Mouse (Mus musculus) lung, embryonic 15.5 days (tissue): ENCODE data around the gene Arf3. TPM values are rescaled to one million over a fixed set of nuclear protein-coding genes. Genes with fewer than 3 reads are reported as not detected.

ENCODE experiments used
- ATAC-seq: fragments of 200-750 bp; cut with Nextera tagmentation; 2 replicates; pipeline ENCODE4 v1.8.0; 2017; ENCODE audit warnings: moderate number of reproducible peaks, borderline replicate concordance; ENCODE audit not compliant: low FRiP score, low TSS enrichment; ENCODE audit errors: extremely low read depth
- H3K27ac ChIP-seq: fragments of 300-500 bp; sonication (generic); 2 replicates; pipeline ENCODE4 v1.5.1; 2015; ENCODE audit warnings: moderate library complexity, mild to moderate bottlenecking, inconsistent platforms
- H3K27me3 ChIP-seq: fragments of 300-500 bp; sonication (generic); 2 replicates; pipeline ENCODE4 v1.6.1; 2015; ENCODE audit warnings: inconsistent platforms
- H3K36me3 ChIP-seq: fragments of 300-500 bp; sonication (generic); 2 replicates; pipeline ENCODE4 v1.6.1; 2015; ENCODE audit warnings: inconsistent platforms
- H3K4me1 ChIP-seq: fragments of 300-500 bp; sonication (generic); 2 replicates; pipeline ENCODE4 v1.6.1; 2015; ENCODE audit warnings: inconsistent platforms
- H3K4me2 ChIP-seq: fragments of 300-500 bp; sonication (generic); 2 replicates; pipeline ENCODE4 v1.6.1; 2015; ENCODE audit warnings: inconsistent platforms, mild to moderate bottlenecking, moderate library complexity
- H3K4me3 ChIP-seq: fragments of 300-500 bp; sonication (generic); 2 replicates; pipeline ENCODE4 v1.5.1; 2015; ENCODE audit warnings: mild to moderate bottlenecking, inconsistent platforms
- H3K9ac ChIP-seq: fragments of 300-500 bp; sonication (generic); 2 replicates; pipeline ENCODE4 v1.6.1; 2015; ENCODE audit warnings: inconsistent platforms
- H3K9me3 ChIP-seq: fragments of 300-500 bp; sonication (generic); 2 replicates; pipeline ENCODE4 v1.6.1; 2016; ENCODE audit warnings: inconsistent platforms
- WGBS: fragments of 180-500 bp; shearing (Covaris S2); methylation state at CpG from one replicate; pipeline ENCODE4 v1.1.7; 2015; 5-methylcytosine and 5-hydroxymethylcytosine counted together
- polyA plus RNA-seq: library from polyadenylated mRNA; unstranded; fragments of >200 nt; fragmentation: Nextera tagmentation; extraction: Ambion mirVana; gene quantifications from 2 replicates; pipeline ENCODE4 v1.2.1, GENCODE M21; 2015

The Arf3 gene
- polyA plus RNA-seq, 1 experiment from 2014 or later = 45.7 TPM

GRCm38 (mm10) chr15:98699190-98700105 is 63.6 kb downstream of the Arf3 start:
- no peak overlapping the region for H3K27ac ChIP-seq
- ATAC-seq = peak; percentile 65; the same call in 1 of the 2 replicates
- no peaks in the 10 kb centered on the region for H3K9me3 ChIP-seq
- peaks cover 52% of the 10 kb centered on the region for H3K27me3 ChIP-seq
- 4% methylated on average over 40 of the region's 40 CpGs for WGBS
- peaks cover 6% of the 10 kb centered on the region; the same call in 1 of the 2 replicates for H3K4me1 ChIP-seq
- H3K9ac ChIP-seq = 0 out of 2 replicates have a peak overlapping the region, but pooled peaks have one; percentile 24
- peak overlapping the region; percentile 29 for H3K4me3 ChIP-seq
- no peaks in the 10 kb centered on the region for H3K36me3 ChIP-seq
- peak overlapping the region; percentile 66 for H3K4me2 ChIP-seq

- Histone ChIP-seq H3K27me3 (peaks cover 26% of the 10 kb centered on the region), H3K9me3 (no peaks in the 10 kb centered on the region), H3K4me2 (no peak overlapping the region), H3K4me3 (no peak overlapping the region), H3K27ac (no peak overlapping the region), H3K9ac (no peak overlapping the region), H3K4me1 (peaks cover 17% of the 10 kb centered on the region), H3K36me3 (no peaks in the 10 kb centered on the region)
- 42% methylated on average over 8 of the region's 8 CpGs for WGBS
- ATAC-seq = no peak
These were observed 66.8 kb downstream of the Arf3 start for GRCm38 (mm10) chr15:98696216-98696615.

GRCm38 (mm10) chr15:98695726-98696125 is 67.3 kb downstream of the Arf3 start:
- H3K9me3 ChIP-seq = no peaks in the 10 kb centered on the region
- no peaks in the 10 kb centered on the region for H3K36me3 ChIP-seq
- 44% methylated on average over 9 of the region's 9 CpGs for WGBS
- H3K9ac ChIP-seq = no peak overlapping the region
- no peak overlapping the region for H3K4me3 ChIP-seq
- H3K27ac ChIP-seq = no peak overlapping the region
- H3K4me2 ChIP-seq = no peak overlapping the region
- peaks cover 21% of the 10 kb centered on the region for H3K27me3 ChIP-seq
- H3K4me1 ChIP-seq = peaks cover 17% of the 10 kb centered on the region
- no peak for ATAC-seq

GRCm38 (mm10) chr15:98692171-98692715 is 70.8 kb downstream of the Arf3 start:
- H3K4me1 ChIP-seq = peaks cover 11% of the 10 kb centered on the region
- H3K9ac ChIP-seq = no peak overlapping the region
- no peaks in the 10 kb centered on the region for H3K36me3 ChIP-seq
- H3K4me2 ChIP-seq = no peak overlapping the region
- H3K4me3 ChIP-seq = no peak overlapping the region
- no peaks in the 10 kb centered on the region for H3K27me3 ChIP-seq
- 15% methylated on average over 11 of the region's 11 CpGs for WGBS
- peak overlapping the region; percentile 31 for H3K27ac ChIP-seq
- peak; percentile 52; the same call in 1 of the 2 replicates for ATAC-seq
- H3K9me3 ChIP-seq = no peaks in the 10 kb centered on the region

DNA sequence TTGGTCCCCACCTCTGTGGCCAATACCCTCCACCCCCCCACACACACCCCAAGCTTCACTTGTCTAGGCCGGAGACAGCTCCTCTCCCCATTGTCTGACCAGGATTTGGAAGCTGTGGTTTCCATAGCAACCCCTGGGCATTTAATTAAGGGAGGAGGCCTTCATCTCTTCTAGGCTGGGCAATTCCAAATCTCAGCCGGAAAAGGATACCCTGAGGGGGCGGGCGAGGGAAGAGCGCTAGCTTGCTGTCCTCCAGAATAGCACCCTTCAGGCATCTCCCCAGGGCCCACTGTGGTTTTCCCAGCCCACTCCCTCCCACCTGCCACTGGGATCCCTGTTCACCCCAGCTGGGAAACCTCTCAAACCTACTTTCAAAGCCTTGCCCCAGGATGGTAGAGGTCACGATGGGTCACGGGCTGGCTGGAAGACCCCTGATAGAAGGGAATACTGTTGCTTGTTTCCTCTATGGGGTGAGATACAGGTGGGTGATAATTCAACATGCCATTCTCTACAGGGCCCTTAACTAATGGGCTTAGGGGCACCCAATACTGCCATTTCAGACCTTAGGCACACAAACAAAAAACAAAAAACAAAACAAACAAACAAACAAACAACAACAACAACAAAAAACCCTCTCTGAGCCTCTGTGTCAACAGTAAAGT is 71.4 kb downstream of the Arf3 start:
- Histone ChIP-seq H3K4me3 (no peak overlapping the region), H3K9ac (no peak overlapping the region), H3K4me2 (no peak overlapping the region), H3K27me3 (no peaks in the 10 kb centered on the region), H3K36me3 (no peaks in the 10 kb centered on the region), H3K4me1 (peaks cover 11% of the 10 kb centered on the region), H3K9me3 (no peaks in the 10 kb centered on the region), H3K27ac (peak overlapping the region; percentile 31; the same call in 1 of the 2 replicates)
- WGBS = 48% methylated on average over 7 of the region's 7 CpGs
- no peak for ATAC-seq

DNA sequence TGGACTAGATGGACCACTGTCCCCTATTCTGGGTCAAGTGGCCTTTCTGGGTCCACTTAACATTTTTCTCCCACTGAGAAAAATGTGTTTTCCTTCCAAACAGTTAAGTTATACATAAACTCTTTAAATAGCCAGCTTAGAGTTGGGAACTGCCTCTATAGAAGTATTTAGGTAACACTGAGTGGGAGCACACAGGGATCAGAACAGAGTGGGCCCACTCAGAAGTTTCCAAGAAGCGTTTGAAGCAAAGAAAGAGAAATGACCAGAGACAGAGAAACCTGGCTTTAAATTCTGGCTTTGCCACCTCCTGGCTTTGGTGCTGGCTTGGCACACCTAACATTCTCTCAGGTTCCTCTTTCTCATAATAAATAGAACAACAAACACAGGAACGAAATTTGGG is 73.3 kb downstream of the Arf3 start:
- no peaks in the 10 kb centered on the region for H3K9me3 ChIP-seq
- no peak overlapping the region for H3K9ac ChIP-seq
- no peak overlapping the region for H3K4me3 ChIP-seq
- H3K36me3 ChIP-seq = no peaks in the 10 kb centered on the region
- H3K4me1 ChIP-seq = peaks cover 11% of the 10 kb centered on the region
- WGBS = 55% methylated on average over 2 of the region's 2 CpGs
- no peak for ATAC-seq
- H3K27me3 ChIP-seq = no peaks in the 10 kb centered on the region
- H3K4me2 ChIP-seq = no peak overlapping the region
- no peak overlapping the region for H3K27ac ChIP-seq

Other genes starting within 250 kb of the Arf3 start
- gene Kansl2, start 228.9 kb downstream of the Arf3 start, polyA plus RNA-seq = 112 TPM in 2 replicates
- gene Ccnt1, start 192.3 kb downstream of the Arf3 start, polyA plus RNA-seq = 51.4 and 56.3 TPM in 2 replicates
- gene 4930415O20Rik, start 192.2 kb downstream of the Arf3 start, polyA plus RNA-seq = not detected in 2 replicates
- gene Adcy6, start 153.1 kb downstream of the Arf3 start, polyA plus RNA-seq = 22.4 and 23.2 TPM in 2 replicates
- gene Cacnb3, start 132.4 kb downstream of the Arf3 start, polyA plus RNA-seq = 26.7 and 27.2 TPM in 2 replicates
- 22.5 and 22.9 TPM in 2 replicates for gene Ddx23, start 100.3 kb downstream of the Arf3 start, polyA plus RNA-seq
- 0.63 and 0.92 TPM in 2 replicates for gene Rnd1, start 85.8 kb downstream of the Arf3 start, polyA plus RNA-seq
- gene Ccdc65, start 55.0 kb downstream of the Arf3 start, polyA plus RNA-seq = 2.1 and 2.8 TPM in 2 replicates
- 30.0 and 32.6 TPM in 2 replicates for gene Fkbp11, start 35.0 kb downstream of the Arf3 start, polyA plus RNA-seq
- gene Wnt10b, start 14.9 kb upstream of the Arf3 start, polyA plus RNA-seq = 0.10 TPM in 1 of 2 replicates, not detected in the other
- gene Wnt1, start 26.6 kb upstream of the Arf3 start, polyA plus RNA-seq = not detected in 2 replicates
- gene Ddn, start 46.3 kb upstream of the Arf3 start, polyA plus RNA-seq = 0.04 TPM in 1 of 2 replicates, not detected in the other
- gene Prkag1, start 68.3 kb upstream of the Arf3 start, polyA plus RNA-seq = 105 and 113 TPM in 2 replicates
- 11.1 and 12.5 TPM in 2 replicates for gene Kmt2d, start 108.0 kb upstream of the Arf3 start, polyA plus RNA-seq
- gene Rhebl1, start 131.3 kb upstream of the Arf3 start, polyA plus RNA-seq = 9.9 and 11.6 TPM in 2 replicates
- gene Dhh, start 135.3 kb upstream of the Arf3 start, polyA plus RNA-seq = 2.3 and 2.8 TPM in 2 replicates
- 14.8 and 15.8 TPM in 2 replicates for gene Lmbr1l, start 155.0 kb upstream of the Arf3 start, polyA plus RNA-seq
- gene Tuba1b, start 171.4 kb upstream of the Arf3 start, polyA plus RNA-seq = 1,916 and 1,998 TPM in 2 replicates
- not detected in 2 replicates for gene Gm49450, start 190.3 kb upstream of the Arf3 start, polyA plus RNA-seq
- gene Tuba1a, start 190.5 kb upstream of the Arf3 start, polyA plus RNA-seq = 1,060 and 1,067 TPM in 2 replicates